Mouse (Mus musculus) hindbrain, embryonic 12.5 days (tissue): Measurements from ENCODE around the gene Ism2. TPM values are rescaled to one million over a fixed set of nuclear protein-coding genes. Genes with fewer than 3 reads are reported as not detected.
"Not testable (repeated sequence)": the region's sequence is repeated elsewhere in the genome, so short reads cannot be mapped to it uniquely, and the experiment has no call there.

ENCODE experiments used
- ATAC-seq: fragments of 200-750 bp; cut with Nextera tagmentation; 2 replicates; pipeline ENCODE4 v1.8.0; 2017; ENCODE audit warnings: moderate TSS enrichment; ENCODE audit not compliant: low FRiP score
- H3K27ac ChIP-seq: fragments of 300-500 bp; sonication (generic); 2 replicates; pipeline ENCODE4 v1.5.1; 2016; ENCODE audit warnings: mild to moderate bottlenecking
- H3K27me3 ChIP-seq: fragments of 300-500 bp; sonication (generic); 2 replicates; pipeline ENCODE4 v1.6.1; 2016; ENCODE audit warnings: mild to moderate bottlenecking
- H3K36me3 ChIP-seq: fragments of 300-500 bp; sonication (generic); 2 replicates; pipeline ENCODE4 v1.6.1; 2016; ENCODE audit warnings: mild to moderate bottlenecking
- H3K4me1 ChIP-seq: fragments of 300-500 bp; sonication (generic); 2 replicates; pipeline ENCODE4 v1.6.1; 2016
- H3K4me2 ChIP-seq: fragments of 300-500 bp; sonication (generic); replicated peaks from 2 replicates; pipeline ENCODE4 v1.6.1; 2016; ENCODE audit warnings: mild to moderate bottlenecking
- H3K4me3 ChIP-seq: fragments of 300-500 bp; sonication (generic); 2 replicates; pipeline ENCODE4 v1.5.1; 2016; ENCODE audit warnings: mild to moderate bottlenecking
- H3K9ac ChIP-seq: fragments of 300-500 bp; sonication (generic); 2 replicates; pipeline ENCODE4 v1.6.1; 2016; ENCODE audit warnings: mild to moderate bottlenecking, moderate library complexity
- H3K9me3 ChIP-seq: fragments of 300-500 bp; sonication (generic); replicated peaks from 2 replicates; pipeline ENCODE4 v1.6.1; 2016; ENCODE audit warnings: mild to moderate bottlenecking
- WGBS: fragments of 180-500 bp; shearing (Covaris S2); methylation state at CpG from one replicate; pipeline ENCODE4 v1.1.7; 2016; 5-methylcytosine and 5-hydroxymethylcytosine counted together
- polyA plus RNA-seq: library from polyadenylated mRNA; unstranded; fragments of >200 nt; fragmentation: Nextera tagmentation; extraction: Ambion mirVana; gene quantifications from 2 replicates; pipeline ENCODE4 v1.2.1, GENCODE M21; 2016

Ism2 gene
- polyA plus RNA-seq, 1 experiment from 2014 or later, result 1.0 TPM

- WGBS, result 96% methylated on average over 3 of the region's 3 CpGs
- Histone ChIP-seq H3K27me3 (no peaks in the 10 kb centered on the region), H3K9me3 (no peaks in the 10 kb centered on the region), H3K27ac (no peak overlapping the region), H3K36me3 (peaks cover 6% of the 10 kb centered on the region; the same call in 1 of the 2 replicates), H3K4me3 (no peak overlapping the region), H3K9ac (no peak overlapping the region), H3K4me2 (no peak overlapping the region), H3K4me1 (no peaks in the 10 kb centered on the region)
- ATAC-seq, result no peak
These were observed 25.9 kb upstream of the Ism2 start for GRCm38 (mm10) chr12:87325452-87325851.

GRCm38 (mm10) chr12:87319229-87319628 lies 19.7 kb upstream of the Ism2 start:
- H3K27me3 ChIP-seq, result no peaks in the 10 kb centered on the region
- H3K4me1 ChIP-seq, result no peaks in the 10 kb centered on the region
- H3K4me2 ChIP-seq, result no peak overlapping the region
- H3K27ac ChIP-seq, result no peak overlapping the region
- WGBS, result 87% methylated on average over 3 of the region's 3 CpGs
- no peak for ATAC-seq
- H3K4me3 ChIP-seq, result no peak overlapping the region
- H3K36me3 ChIP-seq, result peaks cover 5% of the 10 kb centered on the region; the same call in 1 of the 2 replicates
- no peaks in the 10 kb centered on the region for H3K9me3 ChIP-seq
- no peak overlapping the region for H3K9ac ChIP-seq

- Histone ChIP-seq H3K27me3 (no peaks in the 10 kb centered on the region), H3K4me1 (no peaks in the 10 kb centered on the region), H3K36me3 (peaks cover 1% of the 10 kb centered on the region), H3K9ac (no peak overlapping the region), H3K9me3 (no peaks in the 10 kb centered on the region), H3K4me2 (no peak overlapping the region), H3K27ac (no peak overlapping the region), H3K4me3 (no peak overlapping the region)
- ATAC-seq, result no peak
- WGBS, result 66% methylated on average over 1 of the region's 1 CpGs
These were observed 18.4 kb upstream of the Ism2 start for GRCm38 (mm10) chr12:87317951-87318350.

GRCm38 (mm10) chr12:87313098-87313497 lies 13.6 kb upstream of the Ism2 start:
- Histone ChIP-seq H3K4me3 (no peak overlapping the region), H3K9me3 (no peaks in the 10 kb centered on the region), H3K27ac (no peak overlapping the region), H3K27me3 (no peaks in the 10 kb centered on the region), H3K36me3 (peaks cover 30% of the 10 kb centered on the region), H3K4me1 (no peaks in the 10 kb centered on the region), H3K4me2 (no peak overlapping the region), H3K9ac (no peak overlapping the region)
- ATAC-seq, result no peak
- WGBS, result 64% methylated on average over 2 of the region's 2 CpGs

- not testable (repeated sequence) for H3K4me3 ChIP-seq, H3K9me3 ChIP-seq, H3K27me3 ChIP-seq, H3K9ac ChIP-seq, ATAC-seq, H3K4me1 ChIP-seq, H3K4me2 ChIP-seq, H3K27ac ChIP-seq
- WGBS, result 71% methylated on average over 4 of the region's 4 CpGs
- H3K36me3 ChIP-seq, result peaks cover 19% of the 10 kb centered on the region
These were observed 7.0 kb upstream of the Ism2 start for GRCm38 (mm10) chr12:87306584-87306844.

- Histone ChIP-seq H3K27me3 (peaks cover 5% of the 10 kb centered on the region; the same call in 1 of the 2 replicates), H3K36me3 (peaks cover 19% of the 10 kb centered on the region), H3K4me1 (0 out of 2 replicates have a peak, but pooled peaks cover 2% of the 10 kb centered on the region), H3K27ac (no peak overlapping the region), H3K4me2 (no peak overlapping the region), H3K9ac (no peak overlapping the region), H3K4me3 (no peak overlapping the region), H3K9me3 (no peaks in the 10 kb centered on the region)
- ATAC-seq, result no peak
- 41% methylated on average over 13 of the region's 13 CpGs for WGBS
These were observed 6.5 kb upstream of the Ism2 start for GRCm38 (mm10) chr12:87305767-87306583.

GRCm38 (mm10) chr12:87301189-87301588 lies 1.7 kb upstream of the Ism2 start:
- no peak overlapping the region for H3K4me2 ChIP-seq
- H3K4me3 ChIP-seq, result no peak overlapping the region
- H3K9ac ChIP-seq, result no peak overlapping the region
- no peak for ATAC-seq
- H3K4me1 ChIP-seq, result peaks cover 17% of the 10 kb centered on the region
- no peak overlapping the region for H3K27ac ChIP-seq
- 46% methylated on average over 4 of the region's 4 CpGs for WGBS
- H3K27me3 ChIP-seq, result peaks cover 34% of the 10 kb centered on the region
- H3K9me3 ChIP-seq, result no peaks in the 10 kb centered on the region
- no peaks in the 10 kb centered on the region for H3K36me3 ChIP-seq

- Histone ChIP-seq H3K27ac (no peak overlapping the region), H3K36me3 (no peaks in the 10 kb centered on the region), H3K9ac (no peak overlapping the region), H3K4me3 (peak overlapping the region; percentile 80), H3K27me3 (peaks cover 34% of the 10 kb centered on the region), H3K9me3 (no peaks in the 10 kb centered on the region), H3K4me1 (peaks cover 14% of the 10 kb centered on the region), H3K4me2 (peak overlapping the region; percentile 97)
- no peak for ATAC-seq
- under 1% methylated on average over 9 of the region's 9 CpGs for WGBS
These were observed 861 bp upstream of the Ism2 start for GRCm38 (mm10) chr12:87300441-87300690.

- Histone ChIP-seq H3K9ac (peak overlapping the region; percentile 74), H3K4me1 (peaks cover 14% of the 10 kb centered on the region), H3K9me3 (no peaks in the 10 kb centered on the region), H3K36me3 (no peaks in the 10 kb centered on the region), H3K4me3 (peak overlapping the region; percentile 80), H3K4me2 (peak overlapping the region; percentile 97), H3K27ac (no peak overlapping the region), H3K27me3 (peaks cover 34% of the 10 kb centered on the region)
- 10% methylated on average over 27 of the region's 29 CpGs for WGBS
- ATAC-seq, result no peak; the same call in none of the 2 replicates
These were observed 358 bp downstream of the Ism2 start for GRCm38 (mm10) chr12:87299037-87299656.

GRCm38 (mm10) chr12:87293934-87294333 lies 5.6 kb downstream of the Ism2 start:
- no peak overlapping the region for H3K4me3 ChIP-seq
- no peaks in the 10 kb centered on the region for H3K9me3 ChIP-seq
- no peaks in the 10 kb centered on the region for H3K4me1 ChIP-seq
- H3K36me3 ChIP-seq, result no peaks in the 10 kb centered on the region
- 65% methylated on average over 6 of the region's 6 CpGs for WGBS
- no peak overlapping the region for H3K4me2 ChIP-seq
- no peak overlapping the region for H3K27ac ChIP-seq
- ATAC-seq, result no peak
- H3K9ac ChIP-seq, result no peak overlapping the region
- peaks cover 9% of the 10 kb centered on the region for H3K27me3 ChIP-seq

- H3K4me2 ChIP-seq, result no peak overlapping the region
- no peak for ATAC-seq
- H3K4me1 ChIP-seq, result no peaks in the 10 kb centered on the region
- WGBS, result 90% methylated on average over 5 of the region's 5 CpGs
- no peaks in the 10 kb centered on the region for H3K27me3 ChIP-seq
- H3K9me3 ChIP-seq, result 0 out of 2 replicates have a peak, but pooled peaks cover 5% of the 10 kb centered on the region
- H3K9ac ChIP-seq, result no peak overlapping the region
- 0 out of 2 replicates have a peak, but pooled peaks cover 2% of the 10 kb centered on the region for H3K36me3 ChIP-seq
- no peak overlapping the region for H3K4me3 ChIP-seq
- no peak overlapping the region for H3K27ac ChIP-seq
These were observed 10.4 kb downstream of the Ism2 start for GRCm38 (mm10) chr12:87289100-87289499.

GRCm38 (mm10) chr12:87284726-87285125 lies 14.8 kb downstream of the Ism2 start:
- no peak overlapping the region for H3K4me2 ChIP-seq
- ATAC-seq, result no peak
- no peak overlapping the region for H3K4me3 ChIP-seq
- 0 out of 2 replicates have a peak, but pooled peaks cover 5% of the 10 kb centered on the region for H3K9me3 ChIP-seq
- H3K27me3 ChIP-seq, result no peaks in the 10 kb centered on the region
- H3K4me1 ChIP-seq, result no peaks in the 10 kb centered on the region
- WGBS, result 89% methylated on average over 5 of the region's 5 CpGs
- H3K36me3 ChIP-seq, result 0 out of 2 replicates have a peak, but pooled peaks cover 2% of the 10 kb centered on the region
- no peak overlapping the region for H3K27ac ChIP-seq
- no peak overlapping the region for H3K9ac ChIP-seq

GRCm38 (mm10) chr12:87284268-87284667 lies 15.2 kb downstream of the Ism2 start:
- H3K27ac ChIP-seq, result no peak overlapping the region
- 0 out of 2 replicates have a peak, but pooled peaks cover 5% of the 10 kb centered on the region for H3K9me3 ChIP-seq
- no peak overlapping the region for H3K9ac ChIP-seq
- no peak for ATAC-seq
- 0 out of 2 replicates have a peak, but pooled peaks cover 2% of the 10 kb centered on the region for H3K36me3 ChIP-seq
- no peak overlapping the region for H3K4me3 ChIP-seq
- H3K4me2 ChIP-seq, result no peak overlapping the region
- WGBS, result 81% methylated on average over 4 of the region's 4 CpGs
- no peaks in the 10 kb centered on the region for H3K27me3 ChIP-seq
- no peaks in the 10 kb centered on the region for H3K4me1 ChIP-seq
